Mouse (Mus musculus): Measurements from ENCODE around the gene Cyp8b1. TPM values are rescaled to one million over a fixed set of nuclear protein-coding genes. Genes with fewer than 3 reads are reported as not detected.

Gene Cyp8b1
- polyA plus RNA-seq, 1 experiment = 0.15 TPM

- DNase-seq (ENCODE audit: low read depth) = no peak
Measured at GRCm38 (mm10) chr9:121915056-121915455, 1.0 kb downstream of the Cyp8b1 start.

- no peak for DNase-seq (ENCODE audit: low read depth)
Measured at GRCm38 (mm10) chr9:121914226-121914757, 1.8 kb downstream of the Cyp8b1 start.

GRCm38 (mm10) chr9:121912786-121913185 is 3.3 kb downstream of the Cyp8b1 start:
- no peak for DNase-seq (ENCODE audit: low read depth)

GRCm38 (mm10) chr9:121911196-121911595 is 4.9 kb downstream of the Cyp8b1 start:
- DNase-seq (ENCODE audit: low read depth) = no peak

- no peak for DNase-seq (ENCODE audit: low read depth)
Measured at GRCm38 (mm10) chr9:121909635-121910034, 6.5 kb downstream of the Cyp8b1 start.

GRCm38 (mm10) chr9:121908321-121908720 is 7.8 kb downstream of the Cyp8b1 start:
- no peak for DNase-seq (ENCODE audit: low read depth)

- no peak for DNase-seq (ENCODE audit: low read depth)
Measured at GRCm38 (mm10) chr9:121907356-121908070, 8.6 kb downstream of the Cyp8b1 start.

GRCm38 (mm10) chr9:121906456-121906855 is 9.6 kb downstream of the Cyp8b1 start:
- DNase-seq (ENCODE audit: low read depth) = no peak

GRCm38 (mm10) chr9:121905556-121906185 is 10.4 kb downstream of the Cyp8b1 start:
- DNase-seq (ENCODE audit: low read depth) = no peak

- DNase-seq (ENCODE audit: low read depth) = no peak
Measured at GRCm38 (mm10) chr9:121904946-121905345, 11.2 kb downstream of the Cyp8b1 start.

- no peak for DNase-seq (ENCODE audit: low read depth)
Measured at GRCm38 (mm10) chr9:121904319-121904718, 11.8 kb downstream of the Cyp8b1 start.

GRCm38 (mm10) chr9:121903476-121904305 is 12.4 kb downstream of the Cyp8b1 start:
- no peak for DNase-seq (ENCODE audit: low read depth)

GRCm38 (mm10) chr9:121901710-121902700 is 14.1 kb downstream of the Cyp8b1 start:
- DNase-seq (ENCODE audit: low read depth) = no peak

- no peak for DNase-seq (ENCODE audit: low read depth)
Measured at GRCm38 (mm10) chr9:121900282-121900855, 15.7 kb downstream of the Cyp8b1 start.

GRCm38 (mm10) chr9:121899306-121899705 is 16.8 kb downstream of the Cyp8b1 start:
- no peak for DNase-seq (ENCODE audit: low read depth)

- no peak for DNase-seq (ENCODE audit: low read depth)
Measured at GRCm38 (mm10) chr9:121898245-121898644, 17.9 kb downstream of the Cyp8b1 start, which contains the start of gene Ackr2. Gene Ackr2, plus strand, starts transcription at chr9:121898355.

- no peak for DNase-seq (ENCODE audit: low read depth)
Measured at GRCm38 (mm10) chr9:121896820-121897219, 19.3 kb downstream of the Cyp8b1 start.

- DNase-seq (ENCODE audit: low read depth) = no peak
Measured at GRCm38 (mm10) chr9:121895392-121895993, 20.6 kb downstream of the Cyp8b1 start.

- no peak for DNase-seq (ENCODE audit: low read depth)
Measured at GRCm38 (mm10) chr9:121894447-121894846, 21.7 kb downstream of the Cyp8b1 start.

- DNase-seq (ENCODE audit: low read depth) = no peak
Measured at GRCm38 (mm10) chr9:121892057-121892687, 23.9 kb downstream of the Cyp8b1 start.

All from gonadal fat pad, adult 2 months (tissue).